Mouse (Mus musculus) ES-Bruce4 (cell line): ENCODE data around the gene Rplp0.

Source experiments
- CTCF ChIP-seq: IDR thresholded peaks from one replicate; pipeline ENCODE4 v1.8.1; 2011; ENCODE audit warnings: low read depth, low read length
- EP300 ChIP-seq: IDR thresholded peaks from 2 replicates; pipeline ENCODE4 v1.6.1; 2011; ENCODE audit warnings: low read depth, low read length; ENCODE audit not compliant: insufficient read depth

- no peak for TF ChIP-seq CTCF
- TF ChIP-seq EP300: no peak
Measured at GRCm38 (mm10) chr5:115513246-115513645, 46.0 kb upstream of the Rplp0 start.
